Mouse (Mus musculus): ENCODE measurements around the gene Rce1. TPM values are rescaled to one million over a fixed set of nuclear protein-coding genes. Genes with fewer than 3 reads are reported as not detected.

Gene Rce1
- total and polyA plus RNA-seq, 3 experiments = 32.9 to 52.1 (median 45.3) TPM

- Histone ChIP-seq H3K79me2 (replicated peaks; ENCODE audit: control insufficient read depth, extremely low read depth, insufficient read depth, poor library complexity, severe bottlenecking) (no peaks in the 10 kb centered on the region), H3K9me3 (replicated peaks; ENCODE audit: low read length) (no peaks in the 10 kb centered on the region), H3K4me3 (replicated peaks in 1 of 3; ENCODE audit: low read depth in 2 of 3, low read length in 2 of 3, poor library complexity in 1 of 3) (no peak overlapping the region), H3K4me1 (ENCODE audit: control insufficient read depth in 1 of 2, insufficient read depth in 2 of 2) (no peaks in the 10 kb centered on the region), H3K4me2 (ENCODE audit: insufficient read depth, low read depth, poor library complexity, severe bottlenecking) (no peak overlapping the region), H3K9ac (ENCODE audit: insufficient read depth, low read depth) (no peak overlapping the region), H3K36me3 (replicated peaks in 1 of 2; ENCODE audit: control insufficient read depth in 1 of 2, insufficient read depth in 1 of 2, low read length in 1 of 2) (no peaks in the 10 kb centered on the region), H3K27me3 (replicated peaks) (no peaks in the 10 kb centered on the region), H3K27ac (ENCODE audit: insufficient read depth, low read depth) (no peak overlapping the region)
- no peak for DNase-seq (ENCODE audit: extremely low read depth)
- in situ Hi-C loops (cut with MboI; ENCODE audit: low pct_ligation_motif_present, low pct_unique_long_range_greater_than_20kb, low sequenced_read_pairs) (no loop called here), dilution Hi-C loops (cut with MboI; ENCODE audit: extremely low pct_ligation_motif_present, extremely low pct_unique_long_range_greater_than_20kb, low sequenced_read_pairs) (no loop called here)
- no peak for TF ChIP-seq NRF1 (IDR thresholded peaks at IDR 0.05; ENCODE audit: low read depth, low read length)
- no peak for TF ChIP-seq CHD1 (IDR thresholded peaks at IDR 0.05; ENCODE audit: low read depth, low read length)
- no peak for TF ChIP-seq SIN3A (IDR thresholded peaks at IDR 0.05; ENCODE audit: low read length)
- no peak for TF ChIP-seq JUN (IDR thresholded peaks at IDR 0.05; ENCODE audit: insufficient read depth, low read depth, low read length)
- TF ChIP-seq MYC (IDR thresholded peaks at IDR 0.05; ENCODE audit: low read depth, low read length) = no peak
- no peak for TF ChIP-seq KAT2A (IDR thresholded peaks at IDR 0.05; ENCODE audit: insufficient replicate concordance, low read length)
- no peak for TF ChIP-seq MEF2A (IDR thresholded peaks at IDR 0.05; ENCODE audit: borderline replicate concordance, low read depth, low read length)
- no peak for TF ChIP-seq NELFE (IDR thresholded peaks at IDR 0.05; ENCODE audit: low read depth, low read length)
- TF ChIP-seq TCF12 (IDR thresholded peaks at IDR 0.05; ENCODE audit: low read depth, low read length) = no peak
- TF ChIP-seq TBP (conservative IDR thresholded peaks at IDR 0.05; ENCODE audit: low read depth, low read length) = no peak
- no peak for TF ChIP-seq CHD2 (IDR thresholded peaks at IDR 0.05; ENCODE audit: low read length)
- no peak for TF ChIP-seq MAZ (IDR thresholded peaks at IDR 0.05; ENCODE audit: low read depth, low read length)
- TF ChIP-seq USF1 (IDR thresholded peaks at IDR 0.05; ENCODE audit: low read depth, low read length) = no peak
- TF ChIP-seq USF2 (conservative IDR thresholded peaks at IDR 0.05; ENCODE audit: low read depth, low read length) = no peak
- TF ChIP-seq HCFC1 (IDR thresholded peaks at IDR 0.05; ENCODE audit: low read depth, low read length) = no peak
- TF ChIP-seq EP300 (IDR thresholded peaks at IDR 0.05; ENCODE audit: low read length) = no peak
- TF ChIP-seq IRF4 (IDR thresholded peaks at IDR 0.05; ENCODE audit: low read depth, low read length) = no peak
- no peak for TF ChIP-seq POLR2AphosphoS2 (IDR thresholded peaks at IDR 0.05; ENCODE audit: low read depth, low read length)
- no peak for TF ChIP-seq CTCF (conservative IDR thresholded peaks at IDR 0.05 in 1 of 2, IDR thresholded peaks at IDR 0.05 in 1 of 2; ENCODE audit: low read depth in 2 of 2, low read length in 2 of 2)
These were observed 29.4 kb downstream of the Rce1 start for GRCm38 (mm10) chr19:4596071-4596470.

- no peak for TF ChIP-seq NRF1 (IDR thresholded peaks at IDR 0.05; ENCODE audit: low read depth, low read length)
- TF ChIP-seq MAZ (IDR thresholded peaks at IDR 0.05; ENCODE audit: low read depth, low read length) = no peak
- TF ChIP-seq MEF2A (IDR thresholded peaks at IDR 0.05; ENCODE audit: borderline replicate concordance, low read depth, low read length) = no peak
- TF ChIP-seq POLR2AphosphoS2 (IDR thresholded peaks at IDR 0.05; ENCODE audit: low read depth, low read length) = no peak
- no peak for TF ChIP-seq RAD21 (IDR thresholded peaks at IDR 0.05; ENCODE audit: low read depth, low read length)
- no peak for TF ChIP-seq RCOR1 (conservative IDR thresholded peaks at IDR 0.05; ENCODE audit: low read depth, low read length)
- no peak for TF ChIP-seq KAT2A (IDR thresholded peaks at IDR 0.05; ENCODE audit: insufficient replicate concordance, low read length)
- no peak for TF ChIP-seq MAX (IDR thresholded peaks at IDR 0.05; ENCODE audit: low read length)
- TF ChIP-seq ZMIZ1 (IDR thresholded peaks at IDR 0.05; ENCODE audit: low read depth, low read length) = no peak
- no peak for TF ChIP-seq PAX5 (IDR thresholded peaks at IDR 0.05; ENCODE audit: low read length)
- no peak for TF ChIP-seq TBP (conservative IDR thresholded peaks at IDR 0.05; ENCODE audit: low read depth, low read length)
- no peak for TF ChIP-seq CTCF (conservative IDR thresholded peaks at IDR 0.05 in 1 of 2, IDR thresholded peaks at IDR 0.05 in 1 of 2; ENCODE audit: low read depth in 2 of 2, low read length in 2 of 2)
- no peak for TF ChIP-seq JUND (conservative IDR thresholded peaks at IDR 0.05; ENCODE audit: low read depth, low read length)
- no peak for TF ChIP-seq CHD1 (IDR thresholded peaks at IDR 0.05; ENCODE audit: low read depth, low read length)
- no peak for TF ChIP-seq NELFE (IDR thresholded peaks at IDR 0.05; ENCODE audit: low read depth, low read length)
- no peak for TF ChIP-seq USF1 (IDR thresholded peaks at IDR 0.05; ENCODE audit: low read depth, low read length)
- no peak for TF ChIP-seq JUN (IDR thresholded peaks at IDR 0.05; ENCODE audit: insufficient read depth, low read depth, low read length)
- no peak for TF ChIP-seq USF2 (conservative IDR thresholded peaks at IDR 0.05; ENCODE audit: low read depth, low read length)
- TF ChIP-seq E2F4 (IDR thresholded peaks at IDR 0.05; ENCODE audit: insufficient replicate concordance, low read depth, low read length) = no peak
- no peak for TF ChIP-seq SIN3A (IDR thresholded peaks at IDR 0.05; ENCODE audit: low read length)
- Histone ChIP-seq H3K36me3 (replicated peaks in 1 of 2; ENCODE audit: control insufficient read depth in 1 of 2, insufficient read depth in 1 of 2, low read length in 1 of 2) (no peaks in the 10 kb centered on the region), H3K4me1 (ENCODE audit: control insufficient read depth in 1 of 2, insufficient read depth in 2 of 2) (no peaks in the 10 kb centered on the region; a peak in 1 of 4 replicates), H3K4me2 (ENCODE audit: insufficient read depth, low read depth, poor library complexity, severe bottlenecking) (no peak overlapping the region), H3K79me2 (replicated peaks; ENCODE audit: control insufficient read depth, extremely low read depth, insufficient read depth, poor library complexity, severe bottlenecking) (no peaks in the 10 kb centered on the region), H3K4me3 (replicated peaks in 1 of 3; ENCODE audit: low read depth in 2 of 3, low read length in 2 of 3, poor library complexity in 1 of 3) (no peak overlapping the region), H3K27ac (ENCODE audit: insufficient read depth, low read depth) (no peak overlapping the region), H3K9me3 (replicated peaks; ENCODE audit: low read length) (no peaks in the 10 kb centered on the region), H3K27me3 (replicated peaks) (no peaks in the 10 kb centered on the region), H3K9ac (ENCODE audit: insufficient read depth, low read depth) (no peak overlapping the region)
- in situ Hi-C loops (cut with MboI; ENCODE audit: low pct_ligation_motif_present, low pct_unique_long_range_greater_than_20kb, low sequenced_read_pairs) (no loop called here), dilution Hi-C loops (cut with MboI; ENCODE audit: extremely low pct_ligation_motif_present, extremely low pct_unique_long_range_greater_than_20kb, low sequenced_read_pairs) (no loop called here)
- DNase-seq (ENCODE audit: extremely low read depth) = no peak
These were observed 31.5 kb downstream of the Rce1 start for GRCm38 (mm10) chr19:4593792-4594522.
